Mouse (Mus musculus) spleen, adult 2 months (tissue): ENCODE measurements at regions not wholly inside any gene's neighbourhood (a gene's known extent, or its start where the extent isn't known, plus 50 kb on each side); places are given as distances from the start of the nearest gene placed in this dataset.

Experiments used
- DNase-seq, 2 experiments: peaks; one replicate each; pipeline versions ENCODE4 v3.0.0 to v3.0.0-alpha.2; 2012 to 2021; ENCODE audit warnings: low spot score in 2 of 2, low read depth in 1 of 2
- H3K27ac ChIP-seq: fragments of 200-500 bp; 2 replicates; pipeline ENCODE4 v1.5.1; 2012; ENCODE audit warnings: low read length, inconsistent platforms; ENCODE audit not compliant: insufficient read depth
- H3K27me3 ChIP-seq: fragments of 200-500 bp; 2 replicates; pipeline ENCODE4 v1.6.1; 2012; ENCODE audit warnings: mild to moderate bottlenecking, moderate library complexity, low read length, inconsistent platforms; ENCODE audit not compliant: control insufficient read depth, insufficient read depth
- H3K36me3 ChIP-seq: fragments of 200-500 bp; 2 replicates; pipeline ENCODE4 v1.6.1; 2012; ENCODE audit warnings: mild to moderate bottlenecking, low read length, inconsistent platforms; ENCODE audit not compliant: control insufficient read depth, insufficient read depth
- H3K4me1 ChIP-seq: fragments of 200-500 bp; 2 replicates; pipeline ENCODE4 v1.6.1; 2011; ENCODE audit warnings: inconsistent platforms; ENCODE audit not compliant: control insufficient read depth, insufficient read depth, insufficient read length
- H3K4me3 ChIP-seq: fragments of 200-500 bp; 2 replicates; pipeline ENCODE4 v1.5.1; 2011; ENCODE audit warnings: mild to moderate bottlenecking, inconsistent platforms; ENCODE audit not compliant: insufficient read depth, insufficient read length; ENCODE audit errors: extremely low read depth
- CTCF ChIP-seq: fragments of 200-500 bp; IDR thresholded peaks from 2 replicates; pipeline ENCODE4 v1.5.1; 2011; ENCODE audit warnings: mild to moderate bottlenecking, inconsistent platforms; ENCODE audit not compliant: insufficient read depth, insufficient read length, insufficient replicate concordance; ENCODE audit errors: extremely low read depth
- POLR2A ChIP-seq: fragments of 200-500 bp; IDR thresholded peaks from 2 replicates; pipeline ENCODE4 v1.6.1; 2011; ENCODE audit warnings: low read depth, low read length, inconsistent platforms
- WGBS: fragments of 180-500 bp; shearing (Covaris S2); methylation state at CpG from one replicate; pipeline ENCODE4 v1.1.7; 2018; 5-methylcytosine and 5-hydroxymethylcytosine counted together

DNA sequence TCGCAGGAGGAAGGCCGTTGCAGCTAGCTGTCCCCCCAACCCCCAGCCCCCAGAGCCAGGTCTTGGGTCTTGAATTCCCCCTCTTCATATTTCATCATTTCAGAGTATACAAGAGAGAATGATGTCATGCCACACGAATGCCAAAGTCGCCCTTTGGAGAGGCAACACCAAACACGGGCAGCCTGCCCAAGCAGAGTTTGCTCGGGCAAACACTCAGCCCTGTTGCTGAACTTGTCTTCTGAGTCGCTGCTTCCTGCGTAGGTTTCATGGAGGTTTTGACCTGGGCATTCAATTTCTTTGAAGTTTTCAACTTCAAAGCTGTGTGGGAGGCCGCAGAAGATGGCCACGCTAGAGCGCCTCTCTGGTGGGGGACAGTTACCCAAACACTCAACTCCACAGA, 72.8 kb upstream of the Slc45a1 start:
- H3K4me3 ChIP-seq: no peak overlapping the region
- no peaks in the 10 kb centered on the region; the same call in 1 of the 2 replicates for H3K4me1 ChIP-seq
- H3K27me3 ChIP-seq: no peaks in the 10 kb centered on the region
- H3K36me3 ChIP-seq: no peaks in the 10 kb centered on the region
- 83% methylated on average over 11 of the region's 11 CpGs for WGBS
- H3K27ac ChIP-seq: no peak overlapping the region
- DNase-seq: no peak
- no peak for TF ChIP-seq CTCF
- TF ChIP-seq POLR2A: no peak

DNA sequence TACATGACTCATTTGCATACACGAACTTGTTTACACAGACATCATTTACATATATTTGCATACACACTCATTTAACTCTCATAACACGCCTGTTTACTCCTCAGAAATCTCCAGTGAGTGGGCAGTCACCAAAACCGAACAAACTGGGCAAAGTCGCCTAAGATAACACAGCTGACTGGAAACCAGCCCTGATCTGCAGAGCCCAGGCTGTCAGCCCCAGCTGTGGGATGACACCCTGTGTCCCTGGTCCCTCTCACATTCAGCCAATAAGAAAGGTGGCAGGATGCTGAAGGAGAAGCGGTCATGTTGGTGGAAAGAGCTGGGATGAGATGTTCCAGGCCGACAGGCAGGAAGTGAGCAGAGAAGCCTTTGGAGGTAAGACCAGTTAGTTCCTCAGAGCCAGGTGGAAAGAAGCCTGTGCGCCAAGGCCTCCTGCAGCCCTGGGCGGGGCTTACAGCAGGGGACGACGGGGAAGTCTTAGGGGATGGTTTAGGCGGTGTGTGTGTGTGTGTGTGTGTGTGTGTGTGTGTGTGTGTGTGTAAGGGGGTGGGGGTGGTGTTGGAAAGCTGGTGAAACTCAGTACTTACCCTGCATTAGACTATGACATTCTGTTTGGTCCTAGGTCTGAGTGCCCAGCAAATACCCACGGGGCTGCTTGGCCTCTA, 69.8 kb upstream of the Slc45a1 start:
- no peaks in the 10 kb centered on the region for H3K36me3 ChIP-seq
- H3K27ac ChIP-seq: no peak overlapping the region
- no peaks in the 10 kb centered on the region for H3K4me1 ChIP-seq
- DNase-seq: no peak
- H3K4me3 ChIP-seq: no peak overlapping the region
- no peaks in the 10 kb centered on the region for H3K27me3 ChIP-seq
- TF ChIP-seq CTCF: no peak
- TF ChIP-seq POLR2A: no peak
- 57% methylated on average over 12 of the region's 12 CpGs for WGBS

DNA sequence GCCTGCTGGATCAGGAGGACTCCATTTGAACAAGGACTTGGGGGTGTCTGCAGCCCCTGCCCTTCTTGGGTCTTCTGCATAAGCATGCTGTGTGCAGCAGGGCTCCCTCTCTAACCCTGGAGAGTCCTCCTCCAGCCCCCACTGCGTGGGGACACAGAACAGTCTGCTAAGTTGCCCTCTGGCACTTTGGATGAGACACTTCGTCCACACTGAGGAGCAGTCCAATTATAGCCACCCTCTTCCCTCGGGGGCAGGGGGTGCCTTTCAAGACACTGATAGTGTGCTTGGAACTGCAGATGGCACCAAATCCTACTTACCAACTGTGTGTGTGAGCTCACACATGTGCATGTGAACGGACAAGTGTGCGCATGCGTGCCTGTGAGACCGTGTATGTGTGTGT, 65.9 kb upstream of the Slc45a1 start:
- 85% methylated on average over 7 of the region's 7 CpGs for WGBS
- no peak for DNase-seq

DNA sequence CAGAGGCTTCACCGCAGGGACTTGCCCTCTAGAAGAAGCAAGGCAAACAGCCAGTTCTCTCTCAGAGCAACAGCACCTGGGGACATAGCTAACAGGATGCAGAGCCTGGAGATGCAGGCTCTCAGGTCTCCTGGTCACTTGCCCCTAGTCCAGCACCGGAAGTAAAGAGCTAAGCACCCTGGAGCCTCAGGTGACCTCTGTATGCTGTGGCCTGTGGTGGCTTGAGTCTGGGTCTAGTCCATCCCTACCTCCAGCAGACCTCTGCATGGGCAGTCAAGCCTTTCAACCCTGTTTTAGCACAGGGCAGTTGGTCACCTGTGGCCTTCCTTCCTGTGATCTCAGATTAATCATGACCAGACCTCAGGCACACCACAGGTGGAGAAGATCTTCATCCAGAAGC, 63.1 kb upstream of the Slc45a1 start:
- Histone ChIP-seq H3K36me3 (no peaks in the 10 kb centered on the region), H3K4me3 (no peak overlapping the region), H3K27me3 (no peaks in the 10 kb centered on the region), H3K27ac (no peak overlapping the region), H3K4me1 (no peaks in the 10 kb centered on the region; the same call in 1 of the 2 replicates)
- DNase-seq: no peak
- TF ChIP-seq POLR2A (no peak), CTCF (no peak)
- 82% methylated on average over 2 of the region's 2 CpGs for WGBS

More for the DNA sequence above, 65.9 kb upstream of the Slc45a1 start:
- no peaks in the 10 kb centered on the region for H3K36me3 ChIP-seq
- H3K27me3 ChIP-seq: no peaks in the 10 kb centered on the region
- no peaks in the 10 kb centered on the region; the same call in 1 of the 2 replicates for H3K4me1 ChIP-seq
- H3K4me3 ChIP-seq: no peak overlapping the region
- no peak for TF ChIP-seq CTCF
- no peak for TF ChIP-seq POLR2A
- H3K27ac ChIP-seq: no peak overlapping the region

DNA sequence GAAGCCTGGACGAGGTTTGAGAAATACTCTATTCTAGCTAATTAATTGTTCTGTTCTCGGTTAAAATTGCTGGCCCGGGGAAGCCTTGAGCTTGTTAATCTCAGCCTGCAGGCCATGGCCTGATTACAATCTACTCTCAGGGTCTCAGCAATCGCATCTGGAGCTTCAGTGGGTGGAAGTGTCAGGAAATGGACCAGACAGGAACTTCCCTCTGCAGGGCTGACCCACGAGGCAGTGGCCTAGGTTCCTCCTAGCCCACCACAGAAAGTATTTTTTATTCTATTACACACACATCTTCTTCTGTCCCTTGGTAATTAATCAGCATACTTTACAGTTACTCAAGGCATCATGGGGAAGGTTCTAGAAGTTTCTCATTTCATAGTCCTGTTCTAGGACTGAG, 61.3 kb upstream of the Slc45a1 start:
- Histone ChIP-seq H3K36me3 (no peaks in the 10 kb centered on the region), H3K27ac (no peak overlapping the region), H3K4me3 (no peak overlapping the region), H3K4me1 (no peaks in the 10 kb centered on the region; the same call in 1 of the 2 replicates), H3K27me3 (no peaks in the 10 kb centered on the region)
- no peak for DNase-seq
- WGBS: 19% methylated on average over 5 of the region's 5 CpGs
- no peak for TF ChIP-seq POLR2A

DNA sequence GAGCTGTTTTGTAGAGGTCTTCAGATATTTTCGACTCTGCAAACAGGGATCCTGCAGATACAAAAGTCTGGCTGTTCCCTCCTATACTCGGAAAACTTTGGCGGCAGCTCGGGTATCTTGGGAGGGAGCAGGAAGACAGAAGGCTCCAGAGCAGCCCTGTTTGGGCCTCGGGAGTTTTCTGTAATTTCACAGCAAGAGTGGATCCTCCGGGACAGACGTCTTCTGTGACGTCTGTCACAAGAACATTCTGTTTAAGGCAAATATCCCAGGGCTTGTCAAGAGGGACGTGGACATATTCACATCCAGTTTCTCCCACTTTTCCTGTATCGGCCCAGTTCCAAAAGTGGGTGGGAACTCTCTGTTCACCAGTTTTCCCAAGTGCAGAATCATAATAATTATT, 60.9 kb upstream of the Slc45a1 start:
- no peaks in the 10 kb centered on the region; the same call in 1 of the 2 replicates for H3K4me1 ChIP-seq
- H3K4me3 ChIP-seq: no peak overlapping the region
- no peaks in the 10 kb centered on the region for H3K36me3 ChIP-seq
- H3K27ac ChIP-seq: no peak overlapping the region
- 77% methylated on average over 10 of the region's 10 CpGs for WGBS
- no peak for DNase-seq
- no peaks in the 10 kb centered on the region for H3K27me3 ChIP-seq
- TF ChIP-seq POLR2A (no peak), CTCF (no peak)

DNA sequence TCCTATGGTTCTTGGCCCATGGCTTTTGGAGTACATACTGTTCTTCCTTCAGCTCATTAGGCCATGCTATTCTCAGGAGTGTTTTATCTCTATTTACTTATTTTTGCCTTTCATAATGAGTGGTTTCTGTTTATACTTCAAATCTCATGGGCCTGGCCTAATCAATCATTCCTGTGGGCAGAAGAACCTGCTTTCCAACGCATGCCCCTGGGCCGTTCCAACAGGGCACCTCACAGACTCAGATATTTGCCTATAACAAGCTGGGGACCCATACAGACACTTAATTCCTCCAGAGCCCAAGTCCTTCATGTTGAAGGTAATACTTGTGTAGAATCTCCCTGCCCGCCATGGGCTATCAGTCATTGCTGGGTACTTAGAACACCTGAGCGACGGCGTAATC, 59.7 kb upstream of the Slc45a1 start:
- no peak overlapping the region for H3K4me3 ChIP-seq
- 94% methylated on average over 6 of the region's 6 CpGs for WGBS
- TF ChIP-seq POLR2A: no peak
- TF ChIP-seq CTCF: no peak
- H3K36me3 ChIP-seq: no peaks in the 10 kb centered on the region
- H3K4me1 ChIP-seq: no peaks in the 10 kb centered on the region; the same call in 1 of the 2 replicates
- no peaks in the 10 kb centered on the region for H3K27me3 ChIP-seq
- no peak for DNase-seq
- no peak overlapping the region for H3K27ac ChIP-seq
